Mouse (Mus musculus) bone marrow macrophage, adult 2 months (primary cell): ENCODE data around the gene Sag.

ENCODE experiments used
- CTCF ChIP-seq: IDR thresholded peaks from 2 replicates; pipeline ENCODE4 v1.5.1; 2012; ENCODE audit warnings: low read depth, mild to moderate bottlenecking, low read length, moderate library complexity
- POLR2A ChIP-seq: IDR thresholded peaks from 2 replicates; pipeline ENCODE4 v1.6.1; 2012; ENCODE audit warnings: mild to moderate bottlenecking, low read depth, low read length, borderline replicate concordance

DNA sequence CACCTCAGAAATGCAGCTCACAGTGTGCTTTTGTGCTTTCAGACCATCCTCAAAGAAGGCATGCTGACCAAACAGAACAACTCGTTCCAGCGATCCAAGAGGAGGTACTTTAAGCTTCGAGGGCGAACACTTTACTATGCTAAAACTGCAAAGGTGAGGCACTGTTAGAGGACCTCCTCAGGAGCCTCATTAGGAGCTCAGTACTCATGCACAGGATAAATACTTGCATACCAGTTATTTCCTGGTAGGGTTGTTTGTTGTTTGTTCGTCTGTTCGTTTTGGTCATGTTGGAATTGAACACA lies 76.8 kb downstream of the Sag start:
- TF ChIP-seq POLR2A: no peak
- TF ChIP-seq CTCF: no peak
